Mouse (Mus musculus): Measurements from ENCODE around the gene Ptcd3.
"Not testable (repeated sequence)": the region's sequence is repeated elsewhere in the genome, so short reads cannot be mapped to it uniquely, and the experiment has no call there.

Ptcd3 gene

GRCm38 (mm10) chr6:71908481-71909381 lies at the start of gene Ptcd3, which contains the start of gene Polr1a:
Gene Ptcd3, minus strand, starts transcription at chr6:71908750.
Gene Polr1a, plus strand, starts transcription at chr6:71909053.
- DNase-seq (ENCODE audit: low read depth, low spot score) = peak; percentile 95

GRCm38 (mm10) chr6:71951192-71951591 lies 42.6 kb upstream of the Ptcd3 start:
- DNase-seq (ENCODE audit: low read depth, low spot score) = no peak

- no peak for DNase-seq (ENCODE audit: low read depth, low spot score)
These were observed 42.0 kb upstream of the Ptcd3 start for GRCm38 (mm10) chr6:71950592-71950991.

GRCm38 (mm10) chr6:71949721-71950120 lies 41.2 kb upstream of the Ptcd3 start:
- DNase-seq (ENCODE audit: low read depth, low spot score) = no peak

GRCm38 (mm10) chr6:71946121-71946520 lies 37.6 kb upstream of the Ptcd3 start:
- DNase-seq (ENCODE audit: low read depth, low spot score) = no peak

GRCm38 (mm10) chr6:71945101-71945500 lies 36.6 kb upstream of the Ptcd3 start:
- no peak for DNase-seq (ENCODE audit: low read depth, low spot score)

- DNase-seq (ENCODE audit: low read depth, low spot score) = no peak
These were observed 32.4 kb upstream of the Ptcd3 start for GRCm38 (mm10) chr6:71940912-71941311.

- no peak for DNase-seq (ENCODE audit: low read depth, low spot score)
These were observed 27.2 kb upstream of the Ptcd3 start for GRCm38 (mm10) chr6:71935737-71936136.

- no peak for DNase-seq (ENCODE audit: low read depth, low spot score)
These were observed 25.6 kb upstream of the Ptcd3 start for GRCm38 (mm10) chr6:71934081-71934556.

- DNase-seq (ENCODE audit: low read depth, low spot score) = no peak
These were observed 23.8 kb upstream of the Ptcd3 start for GRCm38 (mm10) chr6:71932347-71932746.

GRCm38 (mm10) chr6:71930830-71931437 lies 22.4 kb upstream of the Ptcd3 start:
- DNase-seq (ENCODE audit: low read depth, low spot score) = no peak

GRCm38 (mm10) chr6:71930053-71930452 lies 21.5 kb upstream of the Ptcd3 start:
- DNase-seq (ENCODE audit: low read depth, low spot score) = no peak

- peak; percentile 26 for DNase-seq (ENCODE audit: low read depth, low spot score)
These were observed 19.4 kb upstream of the Ptcd3 start for GRCm38 (mm10) chr6:71927911-71928310.

GRCm38 (mm10) chr6:71925233-71925632 lies 16.7 kb upstream of the Ptcd3 start:
- not testable (repeated sequence) for DNase-seq (ENCODE audit: low read depth, low spot score)

- no peak for DNase-seq (ENCODE audit: low read depth, low spot score)
These were observed 12.2 kb upstream of the Ptcd3 start for GRCm38 (mm10) chr6:71920752-71921151.

- no peak for DNase-seq (ENCODE audit: low read depth, low spot score)
These were observed 3.3 kb upstream of the Ptcd3 start for GRCm38 (mm10) chr6:71911686-71912450.

- no peak for DNase-seq (ENCODE audit: low read depth, low spot score)
These were observed 1.3 kb upstream of the Ptcd3 start for GRCm38 (mm10) chr6:71909840-71910239.

GRCm38 (mm10) chr6:71909384-71909783 lies 834 bp upstream of the Ptcd3 start:
- no peak for DNase-seq (ENCODE audit: low read depth, low spot score)

- DNase-seq (ENCODE audit: low read depth, low spot score) = no peak
These were observed 781 bp downstream of the Ptcd3 start for GRCm38 (mm10) chr6:71907702-71908235.

GRCm38 (mm10) chr6:71893263-71893662 lies 15.3 kb downstream of the Ptcd3 start:
- DNase-seq (ENCODE audit: low read depth, low spot score) = no peak

- no peak for DNase-seq (ENCODE audit: low read depth, low spot score)
These were observed 30.4 kb downstream of the Ptcd3 start for GRCm38 (mm10) chr6:71877965-71878760.

Data from telencephalon, adult 2 months (tissue).